Mouse (Mus musculus): Measurements from ENCODE around the gene Kif5c.

GRCm38 (mm10) chr2:49720343-49720742, 101.2 kb downstream of the Kif5c start:
- TF ChIP-seq POLR2A (IDR thresholded peaks at IDR 0.05; ENCODE audit: insufficient read depth, low read depth, low read length) (no peak), CTCF (IDR thresholded peaks at IDR 0.05; ENCODE audit: insufficient read depth, low read depth, low read length) (no peak)

All from olfactory bulb, adult 2 months (tissue).